Mouse (Mus musculus): Measurements from ENCODE around the gene Hcrt. TPM values are rescaled to one million over a fixed set of nuclear protein-coding genes. Genes with fewer than 3 reads are reported as not detected.

Gene Hcrt
- polyA plus RNA-seq, 2 experiments from 2014 or later: not detected

DNA sequence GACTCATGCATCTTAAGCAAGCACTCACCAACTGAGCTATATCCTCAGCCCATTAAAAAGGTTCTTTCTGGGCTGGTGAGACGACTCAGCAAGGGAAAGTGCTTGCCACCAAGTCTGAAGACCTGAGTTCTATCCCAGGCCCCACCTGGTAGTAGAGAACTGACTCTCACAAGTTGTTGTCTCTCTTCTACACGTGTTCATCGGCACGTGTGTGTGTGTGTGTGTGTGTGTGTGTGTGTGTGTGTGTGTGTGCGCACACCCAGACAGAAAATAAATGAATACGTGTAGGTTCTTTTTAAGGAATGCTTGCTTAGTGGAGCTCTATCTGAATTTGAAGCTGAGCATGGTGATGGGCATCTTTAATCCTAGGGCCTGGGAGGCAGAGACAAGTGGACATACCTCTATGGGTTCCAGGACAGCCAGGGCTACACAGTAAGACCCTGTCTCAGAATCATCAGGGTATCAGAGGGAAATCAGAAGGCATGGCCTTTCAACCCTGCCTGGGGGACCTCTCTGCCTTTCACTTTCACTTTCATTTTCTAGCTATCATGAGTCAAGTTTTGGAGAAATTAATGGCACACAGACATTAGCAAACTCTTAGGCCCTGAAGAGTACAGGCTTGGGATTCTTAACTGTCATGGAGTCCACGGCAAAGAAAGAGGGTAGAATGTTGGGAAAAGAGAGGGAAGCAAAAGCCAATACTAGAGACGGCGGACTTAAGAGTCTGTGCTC, 27.4 kb downstream of the Hcrt start:
- ATAC-seq: no peak

DNA sequence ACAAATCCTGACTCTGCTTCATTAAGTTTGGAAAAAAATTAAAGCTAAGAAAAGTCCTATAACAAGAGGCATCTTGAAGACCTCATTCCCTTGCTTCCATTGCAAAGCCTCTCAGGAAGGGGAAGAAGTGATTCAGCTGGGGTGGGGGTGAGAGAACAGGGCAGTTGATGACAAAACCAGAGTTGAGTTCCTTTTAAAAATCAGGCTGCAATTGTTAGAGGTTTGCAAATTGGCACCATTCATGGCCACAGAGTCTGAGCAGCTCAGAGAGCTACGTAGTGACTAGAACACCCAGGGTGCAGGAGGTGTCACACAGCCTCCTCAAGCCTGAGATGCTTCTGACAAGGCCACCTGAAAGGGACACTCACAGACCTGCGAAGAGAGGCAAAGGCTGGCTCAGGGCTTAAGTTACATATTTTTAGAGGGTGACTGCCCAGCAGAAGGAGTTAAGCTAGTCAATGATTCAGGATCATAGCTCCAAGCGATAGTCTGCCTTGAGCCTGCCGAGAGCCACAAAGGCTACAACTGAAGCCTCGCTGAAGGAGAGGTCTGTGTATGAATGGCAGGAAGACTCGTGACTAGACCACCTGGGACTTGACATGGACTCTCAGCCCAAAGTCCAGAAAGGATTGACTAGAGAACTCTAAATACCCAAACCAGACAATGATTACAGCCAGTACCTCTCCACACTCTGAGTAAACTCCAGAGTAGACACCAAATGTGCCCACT, 32.1 kb downstream of the Hcrt start:
- no peak for ATAC-seq

GRCm38 (mm10) chr11:100729976-100730375, 32.8 kb downstream of the Hcrt start:
- ATAC-seq: peak; percentile 28

GRCm38 (mm10) chr11:100728601-100729000, 34.1 kb downstream of the Hcrt start:
- no peak for ATAC-seq

- ATAC-seq: no peak
These were observed 35.5 kb downstream of the Hcrt start for GRCm38 (mm10) chr11:100727201-100727600.

GRCm38 (mm10) chr11:100724919-100725512, 37.7 kb downstream of the Hcrt start:
- ATAC-seq: no peak

DNA sequence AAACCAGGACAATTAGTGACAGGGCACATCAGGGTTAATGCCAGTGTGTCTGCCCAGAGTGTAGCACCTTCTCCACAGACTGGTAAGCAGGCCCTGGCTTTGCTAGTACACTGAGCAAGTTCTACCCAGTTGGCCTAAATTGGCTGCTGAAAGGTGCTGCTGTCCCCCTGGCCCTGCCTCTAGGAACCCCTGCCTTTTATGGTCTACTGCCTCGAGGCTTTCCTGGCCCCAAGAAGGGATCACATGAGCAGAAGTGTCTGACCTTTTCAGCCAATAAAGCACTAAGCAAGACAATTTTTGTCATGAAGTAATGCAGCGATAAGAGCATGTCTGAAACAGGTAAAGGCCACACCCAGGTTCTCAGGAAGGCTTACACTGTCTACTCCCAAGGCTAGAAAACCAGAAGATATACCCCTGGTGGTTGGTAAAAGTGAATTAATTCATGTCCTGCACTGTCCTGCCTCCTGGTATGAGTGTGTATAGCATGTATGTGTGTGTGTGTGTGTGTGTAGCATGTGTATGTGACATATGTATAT, 40.2 kb downstream of the Hcrt start:
- ATAC-seq: no peak

- no peak for ATAC-seq
These were observed 40.8 kb downstream of the Hcrt start for GRCm38 (mm10) chr11:100721776-100722492.

DNA sequence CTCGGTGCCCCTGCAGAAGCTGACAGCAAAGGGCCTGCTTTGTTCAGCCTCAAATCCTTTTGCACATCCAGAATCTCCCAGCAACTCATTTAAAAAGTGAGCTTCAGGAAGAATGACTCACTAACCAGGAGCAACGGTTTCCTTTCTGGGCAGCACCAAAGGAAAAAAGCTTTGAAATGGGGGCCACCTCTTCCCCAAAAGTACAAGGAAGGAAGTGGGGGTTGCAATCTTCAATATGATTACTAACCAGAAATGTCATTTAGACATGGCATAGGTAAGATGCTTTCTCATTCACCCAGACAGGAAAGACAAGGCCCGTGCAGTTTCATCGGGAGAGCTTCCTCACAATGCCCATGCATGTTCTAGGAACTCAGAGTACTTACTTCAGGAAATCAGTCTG, 41.5 kb downstream of the Hcrt start:
- no peak for ATAC-seq

- ATAC-seq: no peak
These were observed 42.4 kb downstream of the Hcrt start for GRCm38 (mm10) chr11:100720345-100720744.

GRCm38 (mm10) chr11:100719893-100720292, 42.8 kb downstream of the Hcrt start:
- no peak for ATAC-seq

DNA sequence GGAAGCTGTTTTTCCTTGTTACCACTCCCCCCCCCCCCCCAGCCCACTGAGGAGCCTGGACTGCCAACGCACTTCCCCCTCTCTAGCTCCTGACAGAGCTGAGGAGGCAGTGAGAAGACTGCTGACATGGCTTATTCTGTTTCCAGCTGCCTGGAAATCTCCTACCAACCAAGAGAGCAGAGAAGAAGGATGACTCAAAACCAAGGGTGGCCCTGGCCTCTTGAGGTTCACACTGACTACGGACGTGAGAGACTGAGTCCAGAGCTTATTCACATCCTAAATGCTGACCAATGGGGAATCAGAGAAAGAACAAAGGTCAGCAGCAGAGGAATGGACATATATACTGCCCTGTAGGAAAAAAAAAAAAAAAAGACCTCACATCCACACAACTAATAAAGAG, 43.4 kb downstream of the Hcrt start:
- ATAC-seq: no peak

- ATAC-seq: no peak
These were observed 43.9 kb downstream of the Hcrt start for GRCm38 (mm10) chr11:100718866-100719265.

DNA sequence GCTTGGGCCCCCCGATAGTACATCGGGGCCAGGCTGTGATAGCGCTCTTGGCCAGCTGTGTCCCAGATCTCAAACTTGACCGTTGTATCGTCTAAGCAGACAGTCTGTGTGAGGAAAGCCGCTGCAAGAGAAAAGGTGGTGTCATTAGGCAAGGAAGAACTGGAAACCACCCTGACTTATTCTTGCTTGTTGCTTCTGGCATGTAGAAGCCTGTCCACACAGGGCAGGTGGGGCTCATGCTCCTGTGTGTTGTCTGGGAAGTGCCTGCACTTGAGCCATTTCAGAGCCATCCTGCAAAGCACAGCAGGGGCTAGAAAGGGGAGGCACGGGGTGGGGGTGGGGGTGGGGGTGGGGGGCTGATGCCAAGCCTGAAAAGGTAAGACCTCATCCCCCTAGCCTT, 44.3 kb downstream of the Hcrt start:
- ATAC-seq: no peak

DNA sequence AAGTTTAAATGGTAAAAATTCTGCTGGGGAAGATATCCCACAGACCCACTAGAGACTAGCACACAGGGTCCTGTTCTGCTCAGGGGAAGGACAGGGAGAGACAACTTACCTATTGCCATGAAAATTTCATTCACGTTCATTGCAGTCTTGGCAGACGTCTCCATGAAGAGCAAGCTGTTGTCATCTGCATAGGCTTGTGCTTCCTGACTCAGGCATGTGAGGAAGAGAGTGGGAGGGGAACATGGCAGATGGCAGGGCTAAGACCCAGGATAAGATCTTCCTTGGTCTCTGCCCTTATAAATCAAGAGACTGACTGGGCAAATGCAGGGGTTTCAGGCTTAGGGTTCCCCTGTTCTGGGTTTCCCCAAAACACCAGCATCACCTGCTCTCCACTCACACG, 46.1 kb downstream of the Hcrt start:
- no peak for ATAC-seq

DNA sequence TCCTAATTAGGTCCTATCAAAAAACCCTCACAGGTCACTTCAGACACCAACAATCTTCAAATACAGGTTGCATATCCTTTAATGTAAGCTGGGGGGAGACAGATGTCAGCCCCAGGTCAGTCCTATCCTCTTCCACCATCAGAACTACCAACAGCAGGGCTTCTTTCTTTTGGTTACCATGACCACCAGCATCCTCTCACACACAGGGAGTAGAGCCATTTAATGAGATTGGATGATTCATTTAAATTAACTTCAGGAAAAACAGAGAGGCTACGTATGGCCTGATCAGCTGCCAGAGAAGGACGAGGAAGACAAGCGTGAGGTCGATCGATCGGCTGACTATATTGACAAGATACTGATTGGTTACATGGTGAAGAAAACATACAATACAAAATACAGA, 47.8 kb downstream of the Hcrt start:
- ATAC-seq: no peak

- ATAC-seq: peak; percentile 37
These were observed 48.2 kb downstream of the Hcrt start for GRCm38 (mm10) chr11:100714534-100714915.

GRCm38 (mm10) chr11:100713735-100714533, 48.8 kb downstream of the Hcrt start, which contains the start of gene Hspb9:
Gene Hspb9, plus strand, starts transcription at chr11:100713850.
- peak; percentile 86 for ATAC-seq

- ATAC-seq: no peak
These were observed 49.6 kb downstream of the Hcrt start for GRCm38 (mm10) chr11:100713174-100713573.

GRCm38 (mm10) chr11:100711783-100712615, 50.7 kb downstream of the Hcrt start, which contains the start of gene Kat2a:
Gene Kat2a, minus strand, starts transcription at chr11:100712465.
- no peak for ATAC-seq

Data from activated CD4-positive, CD25-positive, alpha-beta regulatory T cell, adult 4 months (primary cell).